Mouse (Mus musculus) right cerebral cortex, postnatal 36 days (tissue): ENCODE data around the gene Hlx.

Experiments used
- DNase-seq, 2 experiments: peaks; one replicate each; pipeline ENCODE4 v3.0.0; 2022; ENCODE audit warnings: low spot score in 2 of 2, mixed read lengths in 1 of 2

Gene Hlx

DNA sequence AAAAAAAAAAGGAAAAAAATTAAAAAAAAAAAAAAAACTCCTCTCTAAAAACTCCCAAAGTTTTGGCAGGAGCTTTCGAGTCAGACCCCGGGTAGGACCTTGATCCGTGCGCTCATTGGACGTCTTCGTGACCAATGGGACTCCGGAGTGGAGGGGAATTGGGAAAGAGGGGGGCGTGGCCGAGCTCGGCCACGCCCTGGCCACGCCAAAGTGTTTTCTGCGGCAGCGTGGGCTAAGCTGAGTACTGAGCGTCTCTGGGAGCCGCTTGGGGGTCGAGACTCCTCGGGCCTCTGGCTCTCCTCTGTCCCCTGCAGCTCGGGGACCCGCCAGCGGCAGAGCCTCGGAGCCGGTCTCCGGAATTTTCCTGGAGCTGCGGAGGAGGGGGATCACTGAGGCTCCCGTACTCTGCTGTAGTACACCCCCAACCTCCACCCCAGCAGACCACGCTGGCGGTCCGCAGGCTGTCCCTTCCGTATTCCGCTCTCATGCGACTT is at the start of gene Hlx:
Gene Hlx, minus strand, starts transcription at position 64 of the 494 bp plus-strand sequence.
- no peak for DNase-seq

GRCm38 (mm10) chr1:184782161-184782513 is 49.7 kb upstream of the Hlx start:
- DNase-seq, result no peak

GRCm38 (mm10) chr1:184781286-184782160 is 49.1 kb upstream of the Hlx start:
- DNase-seq, result no peak

DNA sequence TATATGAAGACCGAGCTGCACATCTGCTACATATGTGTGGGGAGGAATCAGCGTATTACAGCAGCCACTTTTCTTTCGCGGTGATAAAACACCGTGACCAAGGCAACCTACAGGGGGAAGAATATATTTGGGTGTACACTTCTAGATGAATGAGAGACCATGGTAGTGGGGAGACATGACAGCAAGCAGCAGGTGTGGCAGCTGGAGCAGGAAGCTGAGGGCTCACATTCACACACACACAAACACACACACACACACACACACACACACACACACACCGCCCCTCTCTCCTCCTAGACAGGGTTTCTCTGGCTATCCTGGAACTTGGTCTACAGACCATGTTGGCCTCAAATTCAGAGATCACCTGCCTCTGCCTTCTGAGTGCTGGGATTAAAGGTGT is 45.7 kb upstream of the Hlx start:
- no peak for DNase-seq

- DNase-seq, result no peak
These were observed 44.8 kb upstream of the Hlx start for GRCm38 (mm10) chr1:184777061-184777795.

GRCm38 (mm10) chr1:184775289-184775688 is 42.9 kb upstream of the Hlx start:
- no peak for DNase-seq

- DNase-seq, result no peak
These were observed 39.5 kb upstream of the Hlx start for GRCm38 (mm10) chr1:184771891-184772249.

GRCm38 (mm10) chr1:184771202-184771890 is 38.9 kb upstream of the Hlx start:
- peak; percentile 24 for DNase-seq

DNA sequence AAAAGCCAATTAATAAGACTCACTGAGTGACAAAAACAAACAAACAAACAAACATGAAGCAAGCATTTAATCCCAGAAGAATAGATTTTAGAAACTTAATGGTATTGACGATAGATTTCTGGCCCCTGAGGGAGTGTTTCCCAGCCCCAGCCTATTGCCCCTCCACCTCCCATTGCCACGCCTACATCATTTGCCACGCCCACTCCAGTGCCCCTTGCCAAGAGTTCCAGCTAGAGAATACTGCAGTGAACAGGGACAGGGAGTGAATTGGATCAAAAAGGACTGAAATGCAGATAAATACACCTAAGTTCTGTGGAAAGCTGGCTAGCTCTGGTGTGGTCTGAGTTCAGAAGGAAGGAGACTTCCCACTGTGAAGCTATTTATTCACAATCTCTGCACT is 31.4 kb upstream of the Hlx start:
- DNase-seq, result no peak

GRCm38 (mm10) chr1:184762941-184763340 is 30.5 kb upstream of the Hlx start:
- no peak for DNase-seq

GRCm38 (mm10) chr1:184761988-184762387 is 29.6 kb upstream of the Hlx start:
- DNase-seq, result no peak

- no peak for DNase-seq
These were observed 20.3 kb upstream of the Hlx start for GRCm38 (mm10) chr1:184752671-184753070.

GRCm38 (mm10) chr1:184750114-184750664 is 17.8 kb upstream of the Hlx start:
- no peak for DNase-seq

GRCm38 (mm10) chr1:184748692-184749152 is 16.3 kb upstream of the Hlx start:
- no peak for DNase-seq

- DNase-seq, result no peak
These were observed 5.6 kb upstream of the Hlx start for GRCm38 (mm10) chr1:184737876-184738479.

DNA sequence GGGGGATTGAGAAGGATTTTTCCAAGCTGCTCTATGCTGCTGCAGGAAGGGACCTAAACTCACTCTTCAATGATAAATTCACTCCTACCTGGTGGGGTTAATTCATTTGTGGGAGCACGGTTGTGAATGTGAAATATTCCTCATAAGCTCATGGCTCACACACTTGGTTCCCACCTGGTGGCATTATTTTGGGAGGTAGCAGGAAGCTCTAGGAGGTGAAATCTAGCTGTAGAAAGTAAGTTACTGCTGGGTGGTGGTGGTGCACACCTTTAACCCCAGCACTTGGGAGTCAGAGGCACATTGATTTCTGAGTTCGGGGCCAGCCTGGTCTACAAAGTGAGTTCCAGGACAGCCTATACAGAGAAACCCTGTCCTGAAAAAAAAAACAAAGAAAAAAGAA is 4.8 kb upstream of the Hlx start:
- DNase-seq, result no peak

GRCm38 (mm10) chr1:184736260-184736659 is 3.8 kb upstream of the Hlx start:
- DNase-seq, result no peak

GRCm38 (mm10) chr1:184734991-184735920 is 2.8 kb upstream of the Hlx start:
- no peak for DNase-seq

- DNase-seq, result no peak
These were observed 1.8 kb upstream of the Hlx start for GRCm38 (mm10) chr1:184734067-184734830.
